Mouse (Mus musculus): ENCODE data around the gene Rnf43.
A peak's percentile ranks its signal among the peaks of the same experiment; 100 is the strongest.

Rnf43 gene

GRCm38 (mm10) chr11:87710262-87710615, 47.7 kb downstream of the Rnf43 start:
- DNase-seq (ENCODE audit: inconsistent ontology term): no peak

GRCm38 (mm10) chr11:87712188-87712587, 49.7 kb downstream of the Rnf43 start:
- DNase-seq (ENCODE audit: inconsistent ontology term): no peak

GRCm38 (mm10) chr11:87715999-87716398, 53.5 kb downstream of the Rnf43 start:
- DNase-seq (ENCODE audit: inconsistent ontology term): no peak

- DNase-seq (ENCODE audit: inconsistent ontology term): no peak
These were observed 57.0 kb downstream of the Rnf43 start for GRCm38 (mm10) chr11:87719526-87719925.

GRCm38 (mm10) chr11:87720324-87720723, 57.8 kb downstream of the Rnf43 start:
- no peak for DNase-seq (ENCODE audit: inconsistent ontology term)

GRCm38 (mm10) chr11:87720839-87721238, 58.3 kb downstream of the Rnf43 start:
- no peak for DNase-seq (ENCODE audit: inconsistent ontology term)

- DNase-seq (ENCODE audit: inconsistent ontology term): no peak
These were observed 59.6 kb downstream of the Rnf43 start for GRCm38 (mm10) chr11:87722168-87722567.

- no peak for DNase-seq (ENCODE audit: inconsistent ontology term)
These were observed 60.4 kb downstream of the Rnf43 start for GRCm38 (mm10) chr11:87722891-87723290.

- no peak for DNase-seq (ENCODE audit: inconsistent ontology term)
These were observed 63.0 kb downstream of the Rnf43 start for GRCm38 (mm10) chr11:87725515-87725914.

GRCm38 (mm10) chr11:87725964-87726562, 63.5 kb downstream of the Rnf43 start:
- no peak for DNase-seq (ENCODE audit: inconsistent ontology term)

- no peak for DNase-seq (ENCODE audit: inconsistent ontology term)
These were observed 64.5 kb downstream of the Rnf43 start for GRCm38 (mm10) chr11:87727021-87727420.

- no peak for DNase-seq (ENCODE audit: inconsistent ontology term)
These were observed 64.9 kb downstream of the Rnf43 start for GRCm38 (mm10) chr11:87727471-87727870.

GRCm38 (mm10) chr11:87728850-87729592, 66.5 kb downstream of the Rnf43 start:
- no peak for DNase-seq (ENCODE audit: inconsistent ontology term)

GRCm38 (mm10) chr11:87729593-87730185, 67.2 kb downstream of the Rnf43 start:
- no peak for DNase-seq (ENCODE audit: inconsistent ontology term)

- DNase-seq (ENCODE audit: inconsistent ontology term): no peak
These were observed 68.3 kb downstream of the Rnf43 start for GRCm38 (mm10) chr11:87730652-87731310.

GRCm38 (mm10) chr11:87734346-87734745, 71.8 kb downstream of the Rnf43 start:
- DNase-seq (ENCODE audit: inconsistent ontology term): no peak

GRCm38 (mm10) chr11:87735691-87736090, 73.2 kb downstream of the Rnf43 start:
- DNase-seq (ENCODE audit: inconsistent ontology term): no peak

GRCm38 (mm10) chr11:87736647-87737134, 74.2 kb downstream of the Rnf43 start:
- DNase-seq (ENCODE audit: inconsistent ontology term): peak; percentile 88

GRCm38 (mm10) chr11:87737175-87737740, 74.7 kb downstream of the Rnf43 start, which contains the start of gene Supt4a:
Gene Supt4a (plus strand): TSS chr11:87737552.
- peak; percentile 99 for DNase-seq (ENCODE audit: inconsistent ontology term)

GRCm38 (mm10) chr11:87743691-87744090, 81.2 kb downstream of the Rnf43 start:
- DNase-seq (ENCODE audit: inconsistent ontology term): no peak

- DNase-seq (ENCODE audit: inconsistent ontology term): no peak
These were observed 82.4 kb downstream of the Rnf43 start for GRCm38 (mm10) chr11:87744964-87745363.

Data from Muller cell, postnatal 12 days (primary cell).